Mouse (Mus musculus) heart, adult 2 months (tissue): ENCODE measurements around the gene Cd247. TPM values are rescaled to one million over a fixed set of nuclear protein-coding genes. Genes with fewer than 3 reads are reported as not detected.

Experiments used
- DNase-seq, 2 experiments: peaks; one replicate each; pipeline ENCODE4 v3.0.0; 2021
- H3K27ac ChIP-seq: fragments of 200-600 bp; 2 replicates; pipeline ENCODE4 v1.8.1; 2022
- H3K27me3 ChIP-seq: fragments of 200-500 bp; 2 replicates; pipeline ENCODE4 v1.6.1; 2012; ENCODE audit warnings: mild to moderate bottlenecking, low read length, inconsistent platforms, mixed read lengths; ENCODE audit not compliant: control insufficient read depth, insufficient read depth
- H3K36me3 ChIP-seq: fragments of 200-500 bp; 2 replicates; pipeline ENCODE4 v1.6.1; 2012; ENCODE audit warnings: low read length, inconsistent platforms; ENCODE audit not compliant: control insufficient read depth, insufficient read depth
- H3K4me1 ChIP-seq: fragments of 200-500 bp; 2 replicates; pipeline ENCODE4 v1.6.1; 2011; ENCODE audit warnings: low read length; ENCODE audit not compliant: control insufficient read depth, insufficient read depth
- H3K4me3 ChIP-seq: fragments of 200-600 bp; 2 replicates; pipeline ENCODE4 v1.8.1; 2022
- H3K79me2 ChIP-seq: fragments of 200-500 bp; replicated peaks from 2 replicates; pipeline ENCODE4 v1.6.1; 2012; ENCODE audit warnings: mild to moderate bottlenecking, inconsistent platforms, low read length, moderate library complexity, mixed read lengths; ENCODE audit not compliant: control insufficient read depth, insufficient read depth
- H3K9ac ChIP-seq: fragments of 200-500 bp; 2 replicates; pipeline ENCODE4 v1.6.1; 2012; ENCODE audit warnings: low read depth, mild to moderate bottlenecking, control low read depth, inconsistent platforms, low read length, mixed read lengths
- CTCF ChIP-seq: fragments of 200-600 bp; IDR thresholded peaks from 2 replicates; pipeline ENCODE4 v1.8.1; 2022; ENCODE audit warnings: antibody characterized with exemption, mild to moderate bottlenecking, moderate library complexity
- EP300 ChIP-seq: fragments of 200-500 bp; IDR thresholded peaks from 2 replicates; pipeline ENCODE4 v1.6.1; 2011; ENCODE audit warnings: low read depth, low read length, control low read depth; ENCODE audit not compliant: insufficient read depth
- POLR2A ChIP-seq: fragments of 200-500 bp; IDR thresholded peaks from 2 replicates; pipeline ENCODE4 v1.6.1; 2011; ENCODE audit warnings: mild to moderate bottlenecking, low read depth, low read length, control low read depth; ENCODE audit not compliant: insufficient read depth
- WGBS: fragments of 180-500 bp; shearing (Covaris S2); methylation state at CpG from one replicate; pipeline ENCODE4 v1.1.7; 2018; 5-methylcytosine and 5-hydroxymethylcytosine counted together
- intact Hi-C: fragments of 180-260 bp; cut with DNase I; formaldehyde crosslinking; loops from one replicate; pipeline ENCODE4 v1.15.1; 2025
- polyA plus RNA-seq: library from polyadenylated mRNA; depleted of rRNA; stranded (reverse); fragments of >200 nt; gene quantifications from 2 replicates; pipeline ENCODE4 v1.2.3, GENCODE M21; 2012
- total RNA-seq, 2 experiments: library from RNA; stranded (reverse); gene quantifications; 2 replicates each; pipeline ENCODE4 v1.2.3; 2021

The Cd247 gene
- total and polyA plus RNA-seq, 3 experiments: 0.52 to 2.4 (median 0.76) TPM

GRCm38 (mm10) chr1:165811170-165811569 lies 22.7 kb downstream of the Cd247 start:
- Histone ChIP-seq H3K27me3 (no peaks in the 10 kb centered on the region), H3K27ac (no peak overlapping the region), H3K4me3 (no peak overlapping the region), H3K79me2 (no peaks in the 10 kb centered on the region), H3K4me1 (peaks cover 3% of the 10 kb centered on the region), H3K36me3 (no peaks in the 10 kb centered on the region), H3K9ac (no peak overlapping the region)
- DNase-seq: no peak
- no peak for TF ChIP-seq CTCF
- TF ChIP-seq EP300: no peak
- TF ChIP-seq POLR2A: no peak
- WGBS: 55% methylated on average over 5 of the region's 5 CpGs
- intact Hi-C loops: no loop called here

DNA sequence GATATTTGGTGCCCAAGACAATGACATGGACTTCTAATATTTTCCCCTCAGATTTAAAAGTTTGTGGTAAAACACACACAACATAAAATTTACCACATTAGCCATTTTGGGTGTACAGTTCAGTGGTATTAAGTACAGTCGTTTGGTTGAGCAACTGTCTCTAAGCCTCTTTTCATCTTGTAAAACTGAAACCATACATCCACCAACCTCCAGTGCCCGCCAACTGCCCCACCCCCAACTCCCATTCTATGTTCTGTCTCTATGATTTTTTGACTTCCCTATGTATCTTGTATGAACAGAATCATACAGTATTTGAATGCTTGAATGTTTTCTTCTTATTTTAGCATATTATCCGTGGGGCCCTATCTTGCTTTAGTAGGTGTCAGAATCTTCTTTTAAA lies 24.3 kb downstream of the Cd247 start:
- H3K79me2 ChIP-seq: no peaks in the 10 kb centered on the region
- H3K27ac ChIP-seq: no peak overlapping the region
- H3K9ac ChIP-seq: no peak overlapping the region
- intact Hi-C loops: no loop called here
- DNase-seq: no peak
- H3K36me3 ChIP-seq: no peaks in the 10 kb centered on the region
- H3K27me3 ChIP-seq: no peaks in the 10 kb centered on the region
- 91% methylated on average over 3 of the region's 3 CpGs for WGBS
- TF ChIP-seq CTCF (no peak), EP300 (no peak), POLR2A (no peak)
- peaks cover 4% of the 10 kb centered on the region for H3K4me1 ChIP-seq
- H3K4me3 ChIP-seq: no peak overlapping the region

- no peak overlapping the region for H3K4me3 ChIP-seq
- H3K9ac ChIP-seq: no peak overlapping the region
- 62% methylated on average over 7 of the region's 7 CpGs for whole genome bisulfite sequencing
Observed at GRCm38 (mm10) chr1:165814116-165814515, 25.6 kb downstream of the Cd247 start.

GRCm38 (mm10) chr1:165814521-165815278 lies 26.2 kb downstream of the Cd247 start:
- Histone ChIP-seq H3K27ac (no peak overlapping the region), H3K79me2 (no peaks in the 10 kb centered on the region), H3K4me1 (peaks cover 15% of the 10 kb centered on the region), H3K9ac (no peak overlapping the region), H3K27me3 (no peaks in the 10 kb centered on the region), H3K4me3 (no peak overlapping the region), H3K36me3 (no peaks in the 10 kb centered on the region)
- WGBS: 36% methylated on average over 14 of the region's 14 CpGs
- DNase-seq: peak in 1 of 2 experiments; percentile 16
- intact Hi-C loops: loop anchor here (5.0 kb wide), 1 partner anchor 38 kb away; no protein-coding TSS in a partner anchor
- no peak for TF ChIP-seq CTCF
- TF ChIP-seq POLR2A: no peak
- TF ChIP-seq EP300: no peak

More at GRCm38 (mm10) chr1:165814116-165814515, 25.6 kb downstream of the Cd247 start:
- H3K27me3 ChIP-seq: no peaks in the 10 kb centered on the region
- H3K79me2 ChIP-seq: no peaks in the 10 kb centered on the region
- no peak for DNase-seq
- no peak overlapping the region for H3K27ac ChIP-seq
- intact Hi-C loops: no loop called here
- H3K4me1 ChIP-seq: peaks cover 12% of the 10 kb centered on the region
- no peaks in the 10 kb centered on the region for H3K36me3 ChIP-seq
- TF ChIP-seq POLR2A: no peak

GRCm38 (mm10) chr1:165816391-165816790 lies 27.9 kb downstream of the Cd247 start:
- Histone ChIP-seq H3K27ac (no peak overlapping the region), H3K36me3 (no peaks in the 10 kb centered on the region), H3K4me1 (peaks cover 16% of the 10 kb centered on the region), H3K27me3 (no peaks in the 10 kb centered on the region), H3K9ac (no peak overlapping the region), H3K79me2 (no peaks in the 10 kb centered on the region), H3K4me3 (no peak overlapping the region)
- no peak for DNase-seq
- TF ChIP-seq POLR2A (no peak), CTCF (no peak), EP300 (no peak)
- intact Hi-C loops: loop anchor here (5.0 kb wide), 1 partner anchor 36 kb away; no protein-coding TSS in a partner anchor
- WGBS: 96% methylated on average over 9 of the region's 9 CpGs

- 34% methylated on average over 9 of the region's 9 CpGs for WGBS
- Histone ChIP-seq H3K4me1 (peaks cover 16% of the 10 kb centered on the region), H3K36me3 (no peaks in the 10 kb centered on the region), H3K9ac (no peak overlapping the region), H3K27me3 (no peaks in the 10 kb centered on the region), H3K27ac (no peak overlapping the region), H3K4me3 (no peak overlapping the region), H3K79me2 (no peaks in the 10 kb centered on the region)
- no peak for DNase-seq
- intact Hi-C loops: loop anchor here (5.0 kb wide), 1 partner anchor 35 kb away; no protein-coding TSS in a partner anchor
- no peak for TF ChIP-seq POLR2A
- 0 out of 2 replicates have a peak, but pooled peaks have one; percentile 21 for TF ChIP-seq EP300
- TF ChIP-seq CTCF: no peak
Observed at GRCm38 (mm10) chr1:165817264-165817663, 28.8 kb downstream of the Cd247 start.
